Mouse (Mus musculus): ENCODE measurements around the gene Olig3.

Gene Olig3

GRCm38 (mm10) chr10:19361539-19362293 is 5.4 kb downstream of the Olig3 start:
- WGBS: 4% methylated on average over 23 of the region's 23 CpGs

DNA sequence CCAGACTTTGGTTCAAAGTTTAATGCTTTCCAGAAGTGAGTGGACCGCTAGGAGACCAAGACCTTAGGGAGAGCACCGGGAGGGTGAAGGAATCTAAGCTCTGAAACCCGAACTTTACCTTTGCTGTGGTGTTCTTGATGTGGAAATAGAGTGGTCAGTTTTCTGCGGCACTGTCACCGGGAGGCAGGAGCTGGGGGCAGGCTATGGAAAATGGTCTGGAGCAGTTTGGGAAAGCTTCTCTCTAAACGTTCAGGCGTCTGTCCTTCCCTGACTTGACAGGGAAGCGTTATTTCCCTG is 5.9 kb downstream of the Olig3 start:
- 7% methylated on average over 8 of the region's 8 CpGs for WGBS

- 5% methylated on average over 17 of the region's 17 CpGs for WGBS
Observed at GRCm38 (mm10) chr10:19362861-19363260, 6.5 kb downstream of the Olig3 start.

- WGBS: 26% methylated on average over 5 of the region's 5 CpGs
Observed at GRCm38 (mm10) chr10:19363365-19363764, 7.0 kb downstream of the Olig3 start.

- 91% methylated on average over 9 of the region's 9 CpGs for WGBS
Observed at GRCm38 (mm10) chr10:19369143-19369542, 12.8 kb downstream of the Olig3 start.

GRCm38 (mm10) chr10:19370146-19370545 is 13.8 kb downstream of the Olig3 start:
- 71% methylated on average over 3 of the region's 3 CpGs for WGBS

- WGBS: 73% methylated on average over 5 of the region's 5 CpGs
Observed at GRCm38 (mm10) chr10:19372263-19372662, 15.9 kb downstream of the Olig3 start.

DNA sequence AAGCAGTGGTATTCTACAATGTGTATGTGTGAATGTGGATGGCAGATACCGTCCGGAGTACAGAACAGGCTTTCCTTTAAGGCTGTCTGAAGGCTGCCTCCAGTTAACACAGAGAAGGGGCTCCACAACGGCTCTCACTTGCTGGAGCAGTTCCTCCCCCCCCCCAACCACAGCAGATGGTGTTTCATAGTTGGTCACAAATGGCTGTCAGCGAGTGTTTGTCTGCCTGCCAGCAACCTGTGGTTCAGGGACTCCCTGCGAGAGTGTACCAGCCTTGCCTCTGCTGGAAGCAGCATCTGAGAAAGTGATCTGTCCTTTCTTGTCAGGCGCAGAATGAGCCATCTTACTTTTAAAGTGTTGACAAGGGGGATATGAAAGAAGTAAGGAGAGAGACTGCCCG is 17.5 kb downstream of the Olig3 start:
- WGBS: 37% methylated on average over 7 of the region's 7 CpGs

- WGBS: 81% methylated on average over 3 of the region's 3 CpGs
Observed at GRCm38 (mm10) chr10:19374311-19374710, 18.0 kb downstream of the Olig3 start.

- WGBS: 94% methylated on average over 2 of the region's 2 CpGs
Observed at GRCm38 (mm10) chr10:19375838-19376237, 19.5 kb downstream of the Olig3 start.

- 100% methylated on average over 1 of the region's 1 CpGs for WGBS
Observed at GRCm38 (mm10) chr10:19380971-19381370, 24.6 kb downstream of the Olig3 start.

DNA sequence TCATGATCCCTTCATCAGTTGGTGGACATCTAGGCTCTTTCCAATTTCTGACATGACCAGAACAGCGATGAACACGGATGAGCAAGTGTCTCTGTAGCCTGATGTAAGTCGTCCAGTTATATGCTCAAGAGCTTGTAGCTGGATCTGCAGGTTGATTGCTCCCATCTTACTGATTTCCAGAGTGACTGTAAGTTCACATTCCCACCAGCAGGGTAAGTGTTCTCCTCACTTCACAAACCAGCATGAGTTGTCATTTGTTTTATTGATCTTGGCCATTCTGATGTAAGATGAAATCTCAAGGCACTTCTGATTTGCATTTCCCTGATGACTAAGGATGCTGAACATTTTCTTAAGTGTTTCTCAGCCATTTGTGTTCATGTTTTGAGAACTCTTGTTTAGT is 27.8 kb downstream of the Olig3 start:
- 92% methylated on average over 3 of the region's 3 CpGs for WGBS

GRCm38 (mm10) chr10:19391819-19392218 is 35.5 kb downstream of the Olig3 start:
- WGBS: 74% methylated on average over 4 of the region's 4 CpGs

DNA sequence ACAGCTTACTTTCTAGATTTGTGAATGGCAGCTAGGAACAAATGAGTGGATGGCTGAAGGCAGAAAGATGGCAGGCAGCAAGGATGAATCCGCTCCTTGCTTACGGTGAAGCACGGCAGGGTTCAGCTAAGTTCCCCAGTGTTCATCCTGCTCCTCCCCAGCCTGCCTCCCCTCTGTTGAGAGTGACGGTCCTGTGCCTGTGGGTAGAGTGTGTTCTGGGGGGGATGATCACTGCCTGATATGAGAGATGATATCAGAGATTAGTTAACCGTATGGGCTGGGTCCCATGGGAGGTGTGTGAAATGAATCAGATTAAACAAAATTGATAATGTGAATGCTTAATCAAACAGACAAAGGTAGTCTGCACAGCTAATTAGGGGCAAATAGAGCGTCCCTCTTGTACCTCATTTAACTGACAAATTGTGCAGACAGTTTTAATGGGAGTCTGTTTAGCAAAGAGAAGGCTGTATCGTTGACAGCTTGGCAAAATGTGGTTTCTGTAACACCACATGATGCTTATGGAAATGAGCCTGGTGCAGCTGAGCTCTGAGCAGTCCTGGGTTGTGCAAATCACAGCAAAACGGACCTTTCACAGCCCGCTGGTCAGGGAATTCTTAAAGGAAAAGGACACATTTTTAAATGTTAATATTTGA is 40.3 kb downstream of the Olig3 start:
- 36% methylated on average over 9 of the region's 9 CpGs for WGBS

GRCm38 (mm10) chr10:19397396-19397795 is 41.1 kb downstream of the Olig3 start:
- 74% methylated on average over 12 of the region's 12 CpGs for WGBS

- 69% methylated on average over 5 of the region's 5 CpGs for WGBS
Observed at GRCm38 (mm10) chr10:19401136-19401535, 44.8 kb downstream of the Olig3 start.

- WGBS: 44% methylated on average over 1 of the region's 1 CpGs
Observed at GRCm38 (mm10) chr10:19404401-19404800, 48.1 kb downstream of the Olig3 start.

DNA sequence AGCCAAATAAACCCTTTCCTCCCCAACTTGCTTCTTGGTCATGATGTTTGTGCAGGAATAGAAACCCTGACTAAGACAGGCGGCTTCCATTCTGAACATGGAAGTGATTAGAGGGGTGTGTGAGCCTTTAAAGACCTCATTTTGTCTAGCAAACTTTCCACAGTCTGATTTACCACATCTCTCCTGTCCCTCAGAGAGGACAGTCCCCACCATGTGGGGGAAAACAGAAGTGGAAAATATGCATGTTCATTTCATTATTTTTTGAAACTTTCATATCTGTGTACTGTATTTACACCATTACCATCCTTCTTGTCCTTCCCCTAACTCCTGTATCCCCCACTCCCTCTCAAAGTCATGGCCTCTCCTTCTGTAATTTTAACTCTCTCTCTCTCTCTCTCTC is 49.6 kb downstream of the Olig3 start:
- WGBS: 90% methylated on average over 1 of the region's 1 CpGs

- WGBS: 94% methylated on average over 3 of the region's 3 CpGs
Observed at GRCm38 (mm10) chr10:19407168-19407567, 50.8 kb downstream of the Olig3 start.

All from cerebral cortex, adult 2 months (tissue).